Mouse (Mus musculus): ENCODE results near the gene Gal3st4.

The Gal3st4 gene

GRCm38 (mm10) chr5:138272409-138272923, at the start of gene Gal3st4:
Gene Gal3st4, minus strand, starts transcription at chr5:138272840.
- no peak for DNase-seq (ENCODE audit: low read depth)

GRCm38 (mm10) chr5:138312795-138313194, 40.2 kb upstream of the Gal3st4 start:
- no peak for DNase-seq (ENCODE audit: low read depth)

- no peak for DNase-seq (ENCODE audit: low read depth)
These were observed 27.0 kb upstream of the Gal3st4 start for GRCm38 (mm10) chr5:138299613-138300012.

- no peak for DNase-seq (ENCODE audit: low read depth)
These were observed 21.5 kb upstream of the Gal3st4 start for GRCm38 (mm10) chr5:138294158-138294557.

GRCm38 (mm10) chr5:138291638-138292037, 19.0 kb upstream of the Gal3st4 start:
- DNase-seq (ENCODE audit: low read depth): no peak

GRCm38 (mm10) chr5:138287861-138288260, 15.2 kb upstream of the Gal3st4 start:
- DNase-seq (ENCODE audit: low read depth): peak; percentile 63

GRCm38 (mm10) chr5:138283540-138283939, 10.9 kb upstream of the Gal3st4 start:
- DNase-seq (ENCODE audit: low read depth): peak; percentile 45

GRCm38 (mm10) chr5:138281798-138282197, 9.2 kb upstream of the Gal3st4 start:
- no peak for DNase-seq (ENCODE audit: low read depth)

GRCm38 (mm10) chr5:138280829-138281228, 8.2 kb upstream of the Gal3st4 start:
- DNase-seq (ENCODE audit: low read depth): peak; percentile 29

GRCm38 (mm10) chr5:138280425-138280768, 7.8 kb upstream of the Gal3st4 start:
- DNase-seq (ENCODE audit: low read depth): no peak

GRCm38 (mm10) chr5:138279585-138280424, 7.2 kb upstream of the Gal3st4 start, which contains the start of the genes Gm43720, Gpc2 and Stag3:
Gene Gm43720, minus strand, starts transcription at chr5:138279958.
Gene Gpc2, minus strand, starts transcription at chr5:138280005.
Gene Stag3, plus strand, starts transcription at chr5:138280240.
- DNase-seq (ENCODE audit: low read depth): peak; percentile 95

- DNase-seq (ENCODE audit: low read depth): no peak
These were observed 5.4 kb upstream of the Gal3st4 start for GRCm38 (mm10) chr5:138277994-138278393.

- no peak for DNase-seq (ENCODE audit: low read depth)
These were observed 2.8 kb upstream of the Gal3st4 start for GRCm38 (mm10) chr5:138275216-138276050.

- no peak for DNase-seq (ENCODE audit: low read depth)
These were observed 1.5 kb upstream of the Gal3st4 start for GRCm38 (mm10) chr5:138274186-138274585.

GRCm38 (mm10) chr5:138271232-138271631, 1.4 kb downstream of the Gal3st4 start:
- DNase-seq (ENCODE audit: low read depth): no peak

GRCm38 (mm10) chr5:138268980-138269379, 3.7 kb downstream of the Gal3st4 start:
- no peak for DNase-seq (ENCODE audit: low read depth)

- DNase-seq (ENCODE audit: low read depth): no peak
These were observed 5.5 kb downstream of the Gal3st4 start for GRCm38 (mm10) chr5:138267114-138267513.

GRCm38 (mm10) chr5:138265712-138266111, 6.9 kb downstream of the Gal3st4 start:
- DNase-seq (ENCODE audit: low read depth): no peak

- no peak for DNase-seq (ENCODE audit: low read depth)
These were observed 8.4 kb downstream of the Gal3st4 start for GRCm38 (mm10) chr5:138264207-138264578.

GRCm38 (mm10) chr5:138263260-138264206, 9.1 kb downstream of the Gal3st4 start, which contains the start of gene BC037034:
Gene BC037034, minus strand, starts transcription at chr5:138264033.
- peak; percentile 98 for DNase-seq (ENCODE audit: low read depth)

- DNase-seq (ENCODE audit: low read depth): no peak
These were observed 9.9 kb downstream of the Gal3st4 start for GRCm38 (mm10) chr5:138262582-138263240.
